Mouse (Mus musculus): ENCODE results near the gene E130114P18Rik.

E130114P18Rik gene

GRCm38 (mm10) chr4:97695414-97696040 lies 82.4 kb downstream of the E130114P18Rik start:
- DNase-seq (ENCODE audit: low spot score in 2 of 2): no peak

GRCm38 (mm10) chr4:97693931-97694330 lies 83.9 kb downstream of the E130114P18Rik start:
- no peak for DNase-seq (ENCODE audit: low spot score in 2 of 2)

GRCm38 (mm10) chr4:97693054-97693453 lies 84.8 kb downstream of the E130114P18Rik start:
- DNase-seq (ENCODE audit: low spot score in 2 of 2): no peak

DNA sequence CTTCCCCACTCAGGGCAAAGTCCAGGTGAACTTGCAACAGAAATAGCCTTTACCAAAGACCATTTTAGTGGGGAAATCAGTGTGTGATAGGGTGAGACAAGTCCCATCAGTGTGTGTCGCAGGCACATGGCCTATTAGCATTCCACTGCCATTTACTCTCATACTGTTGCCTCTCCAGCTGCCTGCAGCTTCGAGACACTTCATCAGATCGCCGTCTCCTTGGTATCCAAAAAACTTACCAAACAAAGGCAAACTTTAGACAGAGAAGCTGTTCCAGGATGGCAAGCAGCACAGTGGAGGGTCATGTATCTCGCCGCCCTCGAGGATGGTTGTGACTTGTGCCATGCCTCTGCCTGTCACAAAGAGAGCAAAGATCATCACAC lies 87.5 kb downstream of the E130114P18Rik start:
- no peak for DNase-seq (ENCODE audit: low spot score in 2 of 2)

DNA sequence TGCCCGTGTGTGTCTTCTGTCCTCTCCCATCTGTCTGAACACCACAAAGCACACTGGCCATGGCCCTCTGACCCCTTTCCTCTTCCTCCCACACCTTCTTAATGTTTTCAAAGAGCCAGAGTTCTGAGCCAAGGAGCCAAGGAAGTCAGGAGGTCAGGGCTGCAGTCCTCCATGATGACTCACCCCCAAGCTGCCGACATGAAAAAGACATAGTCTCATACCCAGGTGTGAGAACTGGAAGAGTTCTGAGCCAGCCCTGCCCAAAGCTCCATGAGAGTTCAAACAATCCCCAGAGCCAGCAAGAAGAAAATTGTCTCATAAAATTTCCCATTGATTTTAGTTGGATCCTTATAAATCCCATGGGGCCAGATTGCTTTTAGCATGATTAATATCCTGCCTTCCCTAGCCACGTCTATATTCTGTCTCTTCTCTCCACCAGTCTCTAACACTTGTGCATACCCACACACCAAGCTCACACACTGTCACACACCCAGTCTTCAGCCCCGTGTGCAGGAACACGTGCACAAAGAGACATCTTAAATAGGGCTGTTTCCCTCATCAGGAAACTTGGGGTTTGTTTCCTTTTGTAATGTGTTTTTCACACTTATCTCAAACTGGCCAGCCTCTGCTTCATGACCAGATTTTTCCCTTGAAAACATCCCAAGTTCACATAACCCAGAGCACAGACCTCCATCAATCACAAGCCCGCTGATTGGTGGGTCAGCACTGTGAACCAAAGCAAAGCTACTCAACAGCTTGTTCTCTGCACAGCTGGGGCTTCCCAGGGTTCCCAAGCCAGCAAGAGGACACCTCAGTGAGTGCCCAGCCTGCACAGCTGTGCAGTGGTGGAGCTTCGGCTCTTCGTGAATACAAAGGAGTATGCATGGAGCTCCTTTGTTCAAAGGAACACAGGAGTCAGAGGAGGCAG lies 88.2 kb downstream of the E130114P18Rik start:
- DNase-seq (ENCODE audit: low spot score in 2 of 2): no peak

- DNase-seq (ENCODE audit: low spot score in 2 of 2): no peak
Observed at GRCm38 (mm10) chr4:97686020-97686419, 91.9 kb downstream of the E130114P18Rik start.

- no peak for DNase-seq (ENCODE audit: low spot score in 2 of 2)
Observed at GRCm38 (mm10) chr4:97676579-97676937, 101.3 kb downstream of the E130114P18Rik start.

- no peak for DNase-seq (ENCODE audit: low spot score in 2 of 2)
Observed at GRCm38 (mm10) chr4:97675741-97676578, 101.9 kb downstream of the E130114P18Rik start.

- no peak for DNase-seq (ENCODE audit: low spot score in 2 of 2)
Observed at GRCm38 (mm10) chr4:97673854-97674510, 103.9 kb downstream of the E130114P18Rik start.

GRCm38 (mm10) chr4:97672501-97672900 lies 105.4 kb downstream of the E130114P18Rik start:
- no peak for DNase-seq (ENCODE audit: low spot score in 2 of 2)

DNA sequence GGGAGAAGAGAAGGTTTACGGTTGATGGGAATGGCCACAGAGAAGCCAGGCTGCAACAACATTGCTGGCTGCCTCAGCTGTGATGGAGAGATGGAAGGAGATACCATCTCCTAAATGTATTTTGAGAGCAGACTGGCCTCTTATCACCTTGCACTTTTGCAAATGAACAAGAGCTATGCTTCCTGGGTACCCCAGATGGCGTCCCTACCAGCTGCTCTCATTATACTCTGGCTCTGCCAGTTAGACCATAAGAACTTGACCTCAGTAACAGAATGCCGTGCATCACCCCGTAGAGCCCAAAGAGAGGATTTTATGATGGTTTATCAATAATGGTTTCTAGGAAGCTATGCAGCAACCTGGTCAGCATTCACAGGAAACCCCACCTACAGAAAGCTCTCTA lies 106.0 kb downstream of the E130114P18Rik start:
- DNase-seq (ENCODE audit: low spot score in 2 of 2): no peak

DNA sequence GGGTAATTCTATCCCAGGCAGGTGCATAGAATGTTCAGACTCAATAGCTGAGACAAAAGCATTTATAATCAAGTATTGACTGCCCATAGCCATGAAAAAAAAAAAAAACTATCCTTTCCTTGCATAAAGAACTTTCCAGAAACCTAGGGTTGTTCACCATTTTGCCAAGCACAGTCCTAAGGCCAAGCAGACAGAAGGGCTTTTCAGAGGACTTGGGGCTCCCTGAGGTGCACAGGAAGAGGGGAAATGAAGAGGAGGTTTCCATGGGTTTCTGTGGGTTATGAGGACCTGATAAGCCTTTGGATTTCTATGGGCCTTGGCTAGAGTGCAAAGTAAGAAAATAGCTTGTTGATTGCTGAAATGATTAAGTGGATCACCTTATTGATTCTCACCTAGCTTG lies 107.5 kb downstream of the E130114P18Rik start:
- DNase-seq (ENCODE audit: low spot score in 2 of 2): no peak

GRCm38 (mm10) chr4:97669808-97670207 lies 108.1 kb downstream of the E130114P18Rik start:
- no peak for DNase-seq (ENCODE audit: low spot score in 2 of 2)

DNA sequence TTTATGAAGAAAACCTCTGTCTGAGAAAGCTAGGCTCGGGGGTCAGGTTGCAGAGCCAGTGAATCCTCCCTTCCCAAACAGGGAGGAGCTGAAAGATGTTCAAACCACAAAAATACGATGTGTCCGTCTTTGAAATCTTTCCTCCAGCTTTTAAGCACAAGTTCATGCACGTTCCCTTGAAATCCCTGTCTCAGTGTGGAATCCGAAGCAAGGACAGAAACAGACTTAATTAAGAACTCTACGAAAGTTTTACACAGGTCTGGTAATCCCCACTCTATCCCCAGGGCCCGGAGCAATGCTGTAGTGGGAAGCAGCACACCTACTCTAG lies 112.5 kb downstream of the E130114P18Rik start:
- no peak for DNase-seq (ENCODE audit: low spot score in 2 of 2)

GRCm38 (mm10) chr4:97664738-97665427 lies 113.0 kb downstream of the E130114P18Rik start:
- DNase-seq (ENCODE audit: low spot score in 2 of 2): no peak

DNA sequence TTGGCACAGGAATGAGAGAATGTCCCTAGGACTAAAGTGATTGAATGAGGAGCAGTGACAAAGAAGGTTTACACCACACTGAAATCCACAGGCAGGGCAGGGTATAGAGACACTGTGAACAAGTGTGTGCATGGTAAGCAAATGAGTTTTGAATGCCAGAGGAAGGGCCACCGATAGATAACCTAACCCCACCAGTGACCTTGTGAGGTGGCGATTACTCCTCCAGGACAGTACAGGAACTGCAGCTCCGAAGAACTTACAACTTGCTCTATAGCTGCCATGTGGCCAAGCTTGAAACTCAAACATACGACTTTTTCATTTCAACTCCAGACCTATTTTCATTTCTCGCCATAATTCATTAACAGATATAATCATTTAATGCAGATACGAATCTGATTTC lies 114.0 kb downstream of the E130114P18Rik start:
- no peak for DNase-seq (ENCODE audit: low spot score in 2 of 2)

GRCm38 (mm10) chr4:97662841-97663240 lies 115.0 kb downstream of the E130114P18Rik start:
- no peak for DNase-seq (ENCODE audit: low spot score in 2 of 2)

DNA sequence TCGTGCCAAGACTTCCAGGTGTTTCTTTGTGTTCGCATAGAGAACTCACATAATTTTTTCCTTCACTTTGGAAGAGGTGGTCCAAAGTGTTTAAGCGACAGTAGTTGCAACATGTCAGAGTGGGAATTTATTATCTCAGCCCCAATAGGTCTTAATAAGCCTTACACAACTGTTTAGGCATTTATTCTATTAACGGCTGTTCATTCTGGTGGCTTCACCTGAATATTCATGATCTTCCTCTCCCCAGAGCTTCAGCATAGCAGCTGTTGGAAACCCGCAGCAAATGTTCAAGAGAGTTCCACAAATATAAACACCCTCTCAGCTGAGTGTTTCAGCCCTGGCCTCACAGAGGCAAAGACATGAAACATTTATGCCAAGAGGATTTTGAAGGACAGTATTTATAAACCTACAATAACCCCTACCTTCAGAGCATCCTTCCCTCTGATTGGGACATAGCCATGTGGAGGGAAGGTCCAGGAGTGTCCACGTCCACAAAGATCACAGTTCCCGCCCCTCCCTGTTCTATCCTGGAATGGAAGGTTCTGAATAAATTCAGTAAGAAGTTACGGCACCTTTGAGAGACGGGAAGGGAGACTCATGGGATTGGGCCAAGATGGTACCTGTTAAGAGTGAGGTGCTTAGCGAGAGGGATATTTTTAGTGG lies 116.1 kb downstream of the E130114P18Rik start:
- DNase-seq (ENCODE audit: low spot score in 2 of 2): no peak

DNA sequence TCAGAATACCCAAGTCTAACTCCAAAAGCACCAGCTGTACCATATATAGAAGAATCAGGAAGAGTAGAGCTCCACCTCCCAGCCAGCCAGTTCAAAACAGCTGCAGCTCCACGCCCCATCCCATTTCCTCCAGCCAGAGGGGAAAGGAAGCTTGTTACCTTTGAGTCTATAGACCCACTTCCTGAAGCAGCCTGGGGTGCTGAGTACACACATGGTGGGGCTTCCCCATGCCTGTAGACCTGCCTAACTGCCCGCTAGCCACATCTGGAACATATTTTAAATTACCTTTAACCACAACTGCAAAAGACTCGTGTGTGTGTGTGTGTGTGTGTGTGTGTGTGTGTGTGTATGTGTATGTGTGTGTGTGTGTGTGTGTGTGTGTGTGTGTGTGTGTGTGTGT lies 120.3 kb downstream of the E130114P18Rik start:
- no peak for DNase-seq (ENCODE audit: low spot score in 2 of 2)

DNA sequence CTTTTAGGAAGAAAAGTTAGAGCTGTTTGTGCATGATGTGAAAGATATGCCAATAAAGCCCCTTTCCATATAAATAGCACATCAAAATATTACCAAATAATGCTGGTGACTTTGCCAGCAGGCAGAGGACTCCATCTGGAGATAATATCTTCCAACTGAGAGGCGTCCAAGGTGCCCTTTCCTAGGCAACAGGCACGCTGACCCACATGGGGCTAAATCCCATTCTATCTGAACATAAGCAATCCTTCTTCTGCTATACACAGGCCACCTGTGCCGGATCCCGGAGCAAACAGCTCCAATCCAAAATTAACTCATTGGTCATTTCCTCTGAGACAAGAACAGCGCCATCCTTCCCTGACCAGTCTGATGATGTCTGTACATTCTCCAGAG lies 128.3 kb downstream of the E130114P18Rik start:
- DNase-seq (ENCODE audit: low spot score in 2 of 2): no peak

All from frontal cortex, postnatal 10 days (tissue).